Mouse (Mus musculus) liver, postnatal 0 days (tissue): ENCODE measurements around the gene Usp20.

ENCODE experiments used
- CTCF ChIP-seq: sonication (generic); IDR thresholded peaks from 2 replicates; pipeline ENCODE4 v1.5.1; 2016; ENCODE audit warnings: antibody characterized with exemption, low read depth
- EP300 ChIP-seq: IDR thresholded peaks from 2 replicates; pipeline ENCODE4 v1.6.1; 2016; ENCODE audit warnings: antibody characterized with exemption, low read depth, mild to moderate bottlenecking

DNA sequence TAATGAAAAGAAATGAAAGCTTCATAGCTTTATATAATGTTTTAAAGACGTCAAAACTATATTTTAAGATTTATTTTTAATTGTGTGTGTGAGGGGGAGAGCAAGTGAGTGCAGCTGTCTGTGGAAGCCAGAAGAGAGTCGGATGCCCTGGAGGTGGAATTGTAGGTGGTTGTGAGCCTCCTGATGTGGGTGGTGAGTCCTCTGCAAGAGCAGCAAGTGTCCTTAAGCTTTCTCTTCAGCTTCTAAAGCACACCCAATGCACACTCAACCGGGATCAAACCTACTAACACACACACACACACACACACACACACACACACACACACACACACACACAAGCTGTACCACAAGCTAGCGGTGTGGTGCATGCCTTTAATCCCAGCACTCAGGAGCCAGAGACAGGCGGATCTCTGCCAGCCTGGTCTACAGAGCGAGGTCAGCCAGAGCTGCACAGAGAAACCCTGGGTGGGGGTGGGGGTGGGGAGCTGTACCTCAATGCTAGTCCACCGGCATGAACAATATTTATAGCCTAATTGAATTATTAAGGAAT lies 85.7 kb downstream of the Usp20 start:
- TF ChIP-seq CTCF (no peak), EP300 (no peak)
